Mouse (Mus musculus) midbrain, embryonic 12.5 days (tissue): ENCODE results near the gene Batf. TPM values are rescaled to one million over a fixed set of nuclear protein-coding genes. Genes with fewer than 3 reads are reported as not detected.

Experiments used
- ATAC-seq: fragments of 200-750 bp; cut with Nextera tagmentation; 2 replicates; pipeline ENCODE4 v1.8.0; 2017; ENCODE audit warnings: low read depth, moderate TSS enrichment, moderate library complexity; ENCODE audit not compliant: low FRiP score
- H3K27ac ChIP-seq: fragments of 300-500 bp; sonication (generic); replicated peaks from 2 replicates; pipeline ENCODE4 v1.5.1; 2016; ENCODE audit warnings: mild to moderate bottlenecking
- H3K27me3 ChIP-seq: fragments of 300-500 bp; sonication (generic); 2 replicates; pipeline ENCODE4 v1.6.1; 2016; ENCODE audit warnings: mild to moderate bottlenecking
- H3K36me3 ChIP-seq: fragments of 300-500 bp; sonication (generic); 2 replicates; pipeline ENCODE4 v1.6.1; 2016
- H3K4me1 ChIP-seq: fragments of 300-500 bp; sonication (generic); 2 replicates; pipeline ENCODE4 v1.6.1; 2016
- H3K4me2 ChIP-seq: fragments of 300-500 bp; sonication (generic); replicated peaks from 2 replicates; pipeline ENCODE4 v1.6.1; 2016; ENCODE audit warnings: mild to moderate bottlenecking, moderate library complexity
- H3K4me3 ChIP-seq: fragments of 300-500 bp; sonication (generic); 2 replicates; pipeline ENCODE4 v1.5.1; 2016; ENCODE audit warnings: mild to moderate bottlenecking
- H3K9ac ChIP-seq: fragments of 300-500 bp; sonication (generic); replicated peaks from 2 replicates; pipeline ENCODE4 v1.6.1; 2016; ENCODE audit warnings: mild to moderate bottlenecking, moderate library complexity
- H3K9me3 ChIP-seq: fragments of 300-500 bp; sonication (generic); 2 replicates; pipeline ENCODE4 v1.6.1; 2016; ENCODE audit warnings: mild to moderate bottlenecking
- WGBS: fragments of 180-500 bp; shearing (Covaris S2); methylation state at CpG from one replicate; pipeline ENCODE4 v1.1.7; 2016; 5-methylcytosine and 5-hydroxymethylcytosine counted together
- polyA plus RNA-seq: library from polyadenylated mRNA; unstranded; fragments of >200 nt; fragmentation: Nextera tagmentation; extraction: Ambion mirVana; gene quantifications from 2 replicates; pipeline ENCODE4 v1.2.1, GENCODE M21; 2016

Gene Batf
- polyA plus RNA-seq, 1 experiment from 2014 or later = 2.0 TPM

GRCm38 (mm10) chr12:85736960-85737359, 50.5 kb downstream of the Batf start:
- H3K4me2 ChIP-seq = no peak overlapping the region
- no peaks in the 10 kb centered on the region for H3K4me1 ChIP-seq
- WGBS = 98% methylated on average over 3 of the region's 3 CpGs
- no peak overlapping the region for H3K4me3 ChIP-seq
- no peak for ATAC-seq
- H3K9me3 ChIP-seq = no peaks in the 10 kb centered on the region
- H3K27me3 ChIP-seq = no peaks in the 10 kb centered on the region
- no peak overlapping the region for H3K27ac ChIP-seq
- H3K9ac ChIP-seq = no peak overlapping the region
- H3K36me3 ChIP-seq = no peaks in the 10 kb centered on the region

GRCm38 (mm10) chr12:85745827-85746695, 59.6 kb downstream of the Batf start, which contains the start of gene Flvcr2:
Gene Flvcr2 (plus strand): TSS chr12:85746539.
- H3K36me3 ChIP-seq = no peaks in the 10 kb centered on the region
- WGBS = under 1% methylated on average over 50 of the region's 51 CpGs
- peak; percentile 83 for ATAC-seq
- peak within 1 kb of the TSS; percentile 46 for H3K4me3 ChIP-seq
- peak within 1 kb of the TSS; percentile 95 for H3K4me2 ChIP-seq
- no peak within 1 kb of the TSS for H3K27ac ChIP-seq
- H3K4me1 ChIP-seq = peaks cover 17% of the 10 kb centered on the region
- no peaks in the 10 kb centered on the region for H3K9me3 ChIP-seq
- peak within 1 kb of the TSS; percentile 49 for H3K9ac ChIP-seq
- peaks cover 35% of the 10 kb centered on the region for H3K27me3 ChIP-seq

GRCm38 (mm10) chr12:85746696-85747219, 60.3 kb downstream of the Batf start:
- Histone ChIP-seq H3K4me3 (peak overlapping the region; percentile 46), H3K27ac (no peak overlapping the region), H3K36me3 (no peaks in the 10 kb centered on the region), H3K9me3 (no peaks in the 10 kb centered on the region), H3K27me3 (peaks cover 35% of the 10 kb centered on the region), H3K9ac (peak overlapping the region; percentile 49), H3K4me2 (peak overlapping the region; percentile 95), H3K4me1 (peaks cover 17% of the 10 kb centered on the region)
- 22% methylated on average over 21 of the region's 21 CpGs for WGBS
- 0 out of 2 replicates have a peak, but pooled peaks have one; percentile 6 for ATAC-seq

- no peak overlapping the region for H3K4me3 ChIP-seq
- no peaks in the 10 kb centered on the region for H3K9me3 ChIP-seq
- H3K27ac ChIP-seq = no peak overlapping the region
- 90% methylated on average over 10 of the region's 10 CpGs for WGBS
- no peak for ATAC-seq
- peaks cover 35% of the 10 kb centered on the region for H3K27me3 ChIP-seq
- no peaks in the 10 kb centered on the region for H3K36me3 ChIP-seq
- H3K9ac ChIP-seq = no peak overlapping the region
- H3K4me1 ChIP-seq = peaks cover 17% of the 10 kb centered on the region
- H3K4me2 ChIP-seq = no peak overlapping the region; the same call in 1 of the 2 replicates
Observed at GRCm38 (mm10) chr12:85747343-85747742, 60.9 kb downstream of the Batf start.

- Histone ChIP-seq H3K4me2 (no peak overlapping the region), H3K9me3 (no peaks in the 10 kb centered on the region), H3K27me3 (peaks cover 26% of the 10 kb centered on the region), H3K36me3 (no peaks in the 10 kb centered on the region), H3K9ac (no peak overlapping the region), H3K27ac (no peak overlapping the region), H3K4me1 (peaks cover 17% of the 10 kb centered on the region), H3K4me3 (no peak overlapping the region)
- WGBS = 91% methylated on average over 9 of the region's 9 CpGs
- no peak for ATAC-seq
Observed at GRCm38 (mm10) chr12:85749861-85750260, 63.4 kb downstream of the Batf start.

- peaks cover under 1% of the 10 kb centered on the region for H3K4me1 ChIP-seq
- 88% methylated on average over 6 of the region's 6 CpGs for WGBS
- H3K27ac ChIP-seq = no peak overlapping the region
- no peaks in the 10 kb centered on the region for H3K9me3 ChIP-seq
- peaks cover 10% of the 10 kb centered on the region for H3K27me3 ChIP-seq
- H3K4me3 ChIP-seq = no peak overlapping the region
- no peaks in the 10 kb centered on the region for H3K36me3 ChIP-seq
- no peak for ATAC-seq
- no peak overlapping the region for H3K9ac ChIP-seq
- H3K4me2 ChIP-seq = no peak overlapping the region
Observed at GRCm38 (mm10) chr12:85752116-85752515, 65.6 kb downstream of the Batf start.

GRCm38 (mm10) chr12:85753223-85753622, 66.8 kb downstream of the Batf start:
- 45% methylated on average over 2 of the region's 2 CpGs for WGBS
- H3K27ac ChIP-seq = no peak overlapping the region
- no peak overlapping the region for H3K9ac ChIP-seq
- no peaks in the 10 kb centered on the region; the same call in 1 of the 2 replicates for H3K4me1 ChIP-seq
- H3K27me3 ChIP-seq = no peaks in the 10 kb centered on the region
- no peak overlapping the region for H3K4me2 ChIP-seq
- ATAC-seq = no peak
- no peak overlapping the region for H3K4me3 ChIP-seq
- H3K36me3 ChIP-seq = no peaks in the 10 kb centered on the region
- H3K9me3 ChIP-seq = no peaks in the 10 kb centered on the region

GRCm38 (mm10) chr12:85754611-85755265, 68.3 kb downstream of the Batf start:
- H3K4me2 ChIP-seq = no peak overlapping the region
- no peak overlapping the region for H3K4me3 ChIP-seq
- no peaks in the 10 kb centered on the region for H3K9me3 ChIP-seq
- no peaks in the 10 kb centered on the region for H3K36me3 ChIP-seq
- H3K9ac ChIP-seq = no peak overlapping the region
- WGBS = 65% methylated on average over 5 of the region's 5 CpGs
- H3K4me1 ChIP-seq = no peaks in the 10 kb centered on the region; the same call in 1 of the 2 replicates
- no peaks in the 10 kb centered on the region for H3K27me3 ChIP-seq
- H3K27ac ChIP-seq = no peak overlapping the region
- ATAC-seq = no peak

- no peak overlapping the region for H3K4me3 ChIP-seq
- no peaks in the 10 kb centered on the region for H3K9me3 ChIP-seq
- no peak overlapping the region for H3K4me2 ChIP-seq
- no peaks in the 10 kb centered on the region for H3K36me3 ChIP-seq
- H3K4me1 ChIP-seq = no peaks in the 10 kb centered on the region; the same call in 1 of the 2 replicates
- ATAC-seq = no peak
- no peak overlapping the region for H3K9ac ChIP-seq
- WGBS = 79% methylated on average over 3 of the region's 3 CpGs
- H3K27me3 ChIP-seq = no peaks in the 10 kb centered on the region
- H3K27ac ChIP-seq = no peak overlapping the region
Observed at GRCm38 (mm10) chr12:85756455-85756854, 70.0 kb downstream of the Batf start.

- H3K4me2 ChIP-seq = no peak overlapping the region
- no peaks in the 10 kb centered on the region for H3K27me3 ChIP-seq
- H3K4me3 ChIP-seq = no peak overlapping the region
- ATAC-seq = no peak
- no peak overlapping the region for H3K9ac ChIP-seq
- no peaks in the 10 kb centered on the region for H3K9me3 ChIP-seq
- H3K36me3 ChIP-seq = no peaks in the 10 kb centered on the region
- WGBS = 75% methylated on average over 3 of the region's 3 CpGs
- H3K4me1 ChIP-seq = no peaks in the 10 kb centered on the region; the same call in 1 of the 2 replicates
- no peak overlapping the region for H3K27ac ChIP-seq
Observed at GRCm38 (mm10) chr12:85757074-85757473, 70.6 kb downstream of the Batf start.
